Mouse (Mus musculus) CH12.LX (cell line): ENCODE measurements around the gene Smco2. TPM values are rescaled to one million over a fixed set of nuclear protein-coding genes. Genes with fewer than 3 reads are reported as not detected.

Source experiments
- DNase-seq: peaks from one replicate; pipeline ENCODE4 v3.0.0-alpha.2; 2013; ENCODE audit errors: extremely low read depth
- H3K27ac ChIP-seq: 2 replicates; pipeline ENCODE4 v1.5.1; 2012; ENCODE audit warnings: low read depth, mild to moderate bottlenecking, control low read depth, moderate library complexity; ENCODE audit not compliant: insufficient read depth
- H3K27me3 ChIP-seq: replicated peaks from 2 replicates; pipeline ENCODE3; 2012; ENCODE audit warnings: inconsistent platforms
- H3K36me3 ChIP-seq, 2 experiments: replicated peaks in 1 of 2; 2 replicates each; pipeline versions ENCODE3 to v1.6.1; 2012; ENCODE audit warnings: inconsistent platforms in 1 of 2, low read length in 1 of 2, mild to moderate bottlenecking in 1 of 2, mixed read lengths in 1 of 2, moderate library complexity in 1 of 2; ENCODE audit not compliant: control insufficient read depth in 1 of 2, insufficient read depth in 1 of 2
- H3K4me1 ChIP-seq, 2 experiments: 2 replicates each; pipeline ENCODE4 v1.6.1; 2012; ENCODE audit warnings: inconsistent platforms in 1 of 2, moderate library complexity in 1 of 2; ENCODE audit not compliant: insufficient read depth in 2 of 2, control insufficient read depth in 1 of 2
- H3K4me2 ChIP-seq: 2 replicates; pipeline ENCODE4 v1.6.1; 2012; ENCODE audit warnings: low read depth, mild to moderate bottlenecking, control low read depth; ENCODE audit not compliant: poor library complexity, insufficient read depth, severe bottlenecking
- H3K4me3 ChIP-seq, 3 experiments: fragments of 150-350 bp in 1 of 3; sonication (generic) in 1 of 3; replicated peaks in 1 of 3; 2 replicates each; pipeline versions ENCODE3 to v1.5.1; 2011 to 2012; ENCODE audit warnings: low read depth in 2 of 3, low read length in 2 of 3, mild to moderate bottlenecking in 2 of 3, moderate library complexity in 2 of 3, control low read depth in 1 of 3, improper control_type of control experiment in 1 of 3, inconsistent platforms in 1 of 3, mixed read lengths in 1 of 3; ENCODE audit not compliant: poor library complexity in 1 of 3
- H3K79me2 ChIP-seq: replicated peaks from 2 replicates; pipeline ENCODE4 v1.6.1; 2012; ENCODE audit warnings: mild to moderate bottlenecking, moderate library complexity; ENCODE audit not compliant: control insufficient read depth, poor library complexity, insufficient read depth, severe bottlenecking; ENCODE audit errors: extremely low read depth
- H3K9ac ChIP-seq: 2 replicates; pipeline ENCODE4 v1.6.1; 2012; ENCODE audit warnings: low read depth, mild to moderate bottlenecking, control low read depth, moderate library complexity; ENCODE audit not compliant: insufficient read depth
- H3K9me3 ChIP-seq: replicated peaks from 2 replicates; pipeline ENCODE3; 2012; ENCODE audit warnings: low read length, inconsistent platforms, mixed read lengths
- BHLHE40 ChIP-seq: IDR thresholded peaks from 2 replicates; pipeline ENCODE4 v1.6.1; 2011; ENCODE audit warnings: mild to moderate bottlenecking, low read depth, low read length, improper control_type of control experiment
- CHD1 ChIP-seq: IDR thresholded peaks from 2 replicates; pipeline ENCODE4 v1.6.1; 2012; ENCODE audit warnings: low read depth, low read length, improper control_type of control experiment, inconsistent platforms
- CTCF ChIP-seq, 2 experiments: IDR thresholded peaks in 1 of 2; conservative IDR thresholded peaks in 1 of 2; 2 replicates each; pipeline ENCODE4 v1.5.1; 2011 to 2012; ENCODE audit warnings: low read depth in 2 of 2, low read length in 2 of 2, improper control_type of control experiment in 1 of 2, inconsistent platforms in 1 of 2, mild to moderate bottlenecking in 1 of 2, moderate library complexity in 1 of 2
- ELF1 ChIP-seq: IDR thresholded peaks from 2 replicates; pipeline ENCODE4 v1.6.1; 2014; ENCODE audit warnings: low read depth, mild to moderate bottlenecking, inconsistent platforms, low read length, improper control_type of control experiment
- ETS1 ChIP-seq: conservative IDR thresholded peaks from 2 replicates; pipeline ENCODE4 v1.6.1; 2012; ENCODE audit warnings: low read depth, mild to moderate bottlenecking, inconsistent platforms, low read length, improper control_type of control experiment, moderate library complexity
- HCFC1 ChIP-seq: IDR thresholded peaks from 2 replicates; pipeline ENCODE4 v1.6.1; 2012; ENCODE audit warnings: low read depth, mild to moderate bottlenecking, inconsistent platforms, low read length, improper control_type of control experiment
- IRF4 ChIP-seq: IDR thresholded peaks from 2 replicates; pipeline ENCODE4 v1.6.1; 2014; ENCODE audit warnings: low read depth, mild to moderate bottlenecking, inconsistent platforms, low read length, improper control_type of control experiment
- JUN ChIP-seq: IDR thresholded peaks from 2 replicates; pipeline ENCODE4 v1.6.1; 2011; ENCODE audit warnings: low read depth, mild to moderate bottlenecking, low read length, improper control_type of control experiment, moderate library complexity; ENCODE audit not compliant: insufficient read depth
- KAT2A ChIP-seq: IDR thresholded peaks from 2 replicates; pipeline ENCODE4 v1.6.1; 2012; ENCODE audit warnings: low read length, improper control_type of control experiment, inconsistent platforms; ENCODE audit not compliant: insufficient replicate concordance
- MAFK ChIP-seq: IDR thresholded peaks from 2 replicates; pipeline ENCODE4 v1.6.1; 2011; ENCODE audit warnings: low read length, improper control_type of control experiment; ENCODE audit not compliant: insufficient replicate concordance
- MXI1 ChIP-seq: IDR thresholded peaks from 2 replicates; pipeline ENCODE4 v1.6.1; 2011; ENCODE audit warnings: mild to moderate bottlenecking, low read depth, low read length, improper control_type of control experiment
- MYC ChIP-seq: IDR thresholded peaks from 2 replicates; pipeline ENCODE4 v1.6.1; 2011; ENCODE audit warnings: low read depth, mild to moderate bottlenecking, improper control_type of control experiment, low read length
- NRF1 ChIP-seq: IDR thresholded peaks from 2 replicates; pipeline ENCODE4 v1.6.1; 2014; ENCODE audit warnings: low read depth, mild to moderate bottlenecking, inconsistent platforms, low read length, improper control_type of control experiment, moderate library complexity
- PAX5 ChIP-seq: IDR thresholded peaks from 2 replicates; pipeline ENCODE4 v1.6.1; 2012; ENCODE audit warnings: low read length, inconsistent platforms, mixed read lengths
- POLR2A ChIP-seq: IDR thresholded peaks from 2 replicates; pipeline ENCODE4 v1.6.1; 2011; ENCODE audit warnings: low read depth, mild to moderate bottlenecking, improper control_type of control experiment, low read length
- RAD21 ChIP-seq: IDR thresholded peaks from 2 replicates; pipeline ENCODE4 v1.6.1; 2011; ENCODE audit warnings: low read depth, mild to moderate bottlenecking, low read length, improper control_type of control experiment, moderate library complexity
- RCOR1 ChIP-seq: conservative IDR thresholded peaks from 2 replicates; pipeline ENCODE4 v1.6.1; 2012; ENCODE audit warnings: low read depth, mild to moderate bottlenecking, inconsistent platforms, low read length, improper control_type of control experiment
- SMC3 ChIP-seq: IDR thresholded peaks from 2 replicates; pipeline ENCODE4 v1.6.1; 2011; ENCODE audit warnings: low read depth, low read length, improper control_type of control experiment
- TBP ChIP-seq: conservative IDR thresholded peaks from 2 replicates; pipeline ENCODE4 v1.6.1; 2011; ENCODE audit warnings: low read depth, low read length, improper control_type of control experiment
- UBTF ChIP-seq: IDR thresholded peaks from 2 replicates; pipeline ENCODE4 v1.6.1; 2012; ENCODE audit warnings: low read depth, mild to moderate bottlenecking, inconsistent platforms, low read length, improper control_type of control experiment, moderate library complexity
- USF1 ChIP-seq: IDR thresholded peaks from 2 replicates; pipeline ENCODE4 v1.6.1; 2014; ENCODE audit warnings: low read depth, mild to moderate bottlenecking, inconsistent platforms, low read length, improper control_type of control experiment
- ZC3H11A ChIP-seq: IDR thresholded peaks from 2 replicates; pipeline ENCODE4 v1.6.1; 2012; ENCODE audit warnings: low read depth, mild to moderate bottlenecking, inconsistent platforms, low read length, improper control_type of control experiment
- ZMIZ1 ChIP-seq: IDR thresholded peaks from 2 replicates; pipeline ENCODE4 v1.6.1; 2012; ENCODE audit warnings: low read depth, mild to moderate bottlenecking, inconsistent platforms, low read length, improper control_type of control experiment
- ZNF384 ChIP-seq: IDR thresholded peaks from 2 replicates; pipeline ENCODE4 v1.6.1; 2012; ENCODE audit warnings: low read depth, low read length, improper control_type of control experiment, inconsistent platforms
- dilution Hi-C: fragments of 300-500 bp; cut with MboI; formaldehyde crosslinking; loops from 2 replicates; pipeline ENCODE4 v1.14.3; 2020; ENCODE audit warnings: low sequenced_read_pairs; ENCODE audit not compliant: extremely low pct_unique_long_range_greater_than_20kb, extremely low pct_ligation_motif_present
- in situ Hi-C: fragments of 300-500 bp; cut with MboI; formaldehyde crosslinking; loops from 3 replicates; pipeline ENCODE4 v1.14.3; 2019; ENCODE audit warnings: low sequenced_read_pairs, low pct_ligation_motif_present, low pct_unique_long_range_greater_than_20kb, mixed read lengths
- polyA plus RNA-seq: library from polyadenylated mRNA; unstranded; fragments of >175 nt; gene quantifications from 2 replicates; pipeline ENCODE4 v1.2.1, GENCODE M21; 2012; ENCODE audit warnings: low read depth; ENCODE audit not compliant: insufficient read length
- total RNA-seq, 2 experiments: library from RNA; depleted of rRNA; stranded (reverse); fragments of 300-350 nt in 1 of 2; fragments of >200 nt in 1 of 2; gene quantifications; 2 replicates each; pipeline ENCODE4 v1.2.3; 2012 to 2014

The Smco2 gene
- total and polyA plus RNA-seq, 3 experiments, result not detected

GRCm38 (mm10) chr6:146834342-146834741, 15.6 kb upstream of the Smco2 start:
- H3K36me3 ChIP-seq, result no peaks in the 10 kb centered on the region
- H3K27ac ChIP-seq, result no peak overlapping the region
- H3K4me2 ChIP-seq, result no peak overlapping the region
- no peaks in the 10 kb centered on the region for H3K4me1 ChIP-seq
- no peak overlapping the region for H3K9ac ChIP-seq
- no peaks in the 10 kb centered on the region for H3K79me2 ChIP-seq
- H3K27me3 ChIP-seq, result no peaks in the 10 kb centered on the region
- no peaks in the 10 kb centered on the region for H3K9me3 ChIP-seq
- DNase-seq, result no peak
- in situ Hi-C loops, result loop anchor here (10.0 kb wide), 2 partner anchors 130 to 160 kb away; no protein-coding TSS in a partner anchor
- no peak for TF ChIP-seq RAD21
- TF ChIP-seq USF1, result no peak
- no peak for TF ChIP-seq IRF4
- TF ChIP-seq ZC3H11A, result no peak
- TF ChIP-seq ELF1, result no peak
- no peak for TF ChIP-seq NRF1
- TF ChIP-seq RCOR1, result no peak
- no peak for TF ChIP-seq ZNF384
- TF ChIP-seq CTCF (conservative IDR thresholded peaks at IDR 0.05 in 1 of 2, IDR thresholded peaks at IDR 0.05 in 1 of 2; ENCODE audit: low read depth in 2 of 2, low read length in 2 of 2), result no peak
- no peak for TF ChIP-seq MXI1
- TF ChIP-seq PAX5, result no peak
- TF ChIP-seq KAT2A, result no peak
- no peak for TF ChIP-seq HCFC1
- no peak for TF ChIP-seq BHLHE40
- no peak overlapping the region for H3K4me3 ChIP-seq
- dilution Hi-C loops, result no loop called here

- dilution Hi-C loops, result no loop called here
- no peak overlapping the region for H3K4me3 ChIP-seq
- no peak overlapping the region for H3K27ac ChIP-seq
- no peaks in the 10 kb centered on the region for H3K4me1 ChIP-seq
- DNase-seq, result no peak
- TF ChIP-seq ETS1, result no peak
- TF ChIP-seq RAD21, result no peak
- TF ChIP-seq UBTF, result no peak
- no peak for TF ChIP-seq SMC3
- TF ChIP-seq MAFK, result no peak
- no peak for TF ChIP-seq MYC
- TF ChIP-seq ZNF384, result no peak
- TF ChIP-seq HCFC1, result no peak
- TF ChIP-seq JUN, result no peak
- no peak for TF ChIP-seq CHD1
- no peak for TF ChIP-seq ZMIZ1
- TF ChIP-seq TBP, result no peak
- TF ChIP-seq POLR2A, result no peak
- H3K27me3 ChIP-seq, result no peaks in the 10 kb centered on the region
- H3K36me3 ChIP-seq, result no peaks in the 10 kb centered on the region
- H3K9ac ChIP-seq, result no peak overlapping the region
- H3K9me3 ChIP-seq, result no peaks in the 10 kb centered on the region
- H3K79me2 ChIP-seq, result no peaks in the 10 kb centered on the region
- no peak overlapping the region for H3K4me2 ChIP-seq
- in situ Hi-C loops, result loop anchor here (10.0 kb wide), 2 partner anchors 129 to 159 kb away; no protein-coding TSS in a partner anchor
Observed at GRCm38 (mm10) chr6:146835784-146836183, 14.1 kb upstream of the Smco2 start.
